Mouse (Mus musculus) intestine, embryonic 16.5 days (tissue): ENCODE results near the gene Gk5. TPM values are rescaled to one million over a fixed set of nuclear protein-coding genes. Genes with fewer than 3 reads are reported as not detected.

Experiments
- ATAC-seq: fragments of 200-750 bp; cut with Nextera tagmentation; 2 replicates; pipeline ENCODE4 v1.8.0; 2017; ENCODE audit warnings: moderate TSS enrichment, moderate library complexity
- H3K27ac ChIP-seq: fragments of 300-500 bp; sonication (generic); 2 replicates; pipeline ENCODE4 v1.5.1; 2014; ENCODE audit warnings: mild to moderate bottlenecking, low read length
- H3K27me3 ChIP-seq: fragments of 300-500 bp; sonication (generic); replicated peaks from 2 replicates; pipeline ENCODE4 v1.6.1; 2014; ENCODE audit warnings: low read length, control low read depth, mixed read lengths; ENCODE audit not compliant: control insufficient read depth, insufficient read depth
- H3K36me3 ChIP-seq: fragments of 300-500 bp; sonication (generic); 2 replicates; pipeline ENCODE4 v1.6.1; 2014; ENCODE audit warnings: low read length, control low read depth; ENCODE audit not compliant: control insufficient read depth, insufficient read depth
- H3K4me1 ChIP-seq: fragments of 300-500 bp; sonication (generic); 2 replicates; pipeline ENCODE4 v1.6.1; 2014; ENCODE audit warnings: low read length, control low read depth, mixed read lengths; ENCODE audit not compliant: control insufficient read depth, insufficient read depth
- H3K4me2 ChIP-seq: fragments of 300-500 bp; sonication (generic); 2 replicates; pipeline ENCODE4 v1.6.1; 2014; ENCODE audit warnings: low read depth, low read length, control low read depth
- H3K4me3 ChIP-seq: fragments of 300-500 bp; sonication (generic); 2 replicates; pipeline ENCODE4 v1.5.1; 2014; ENCODE audit warnings: mild to moderate bottlenecking, low read length
- H3K9ac ChIP-seq: fragments of 300-500 bp; sonication (generic); 2 replicates; pipeline ENCODE4 v1.6.1; 2014; ENCODE audit warnings: low read depth, low read length
- H3K9me3 ChIP-seq: fragments of 300-500 bp; sonication (generic); 2 replicates; pipeline ENCODE4 v1.6.1; 2016; ENCODE audit warnings: low read length, control low read depth; ENCODE audit not compliant: control insufficient read depth
- WGBS: fragments of 180-500 bp; shearing (Covaris S2); extraction: QIAGEN DNeasy Blood & Tissue Kit; methylation state at CpG from one replicate; pipeline ENCODE4 v1.1.7; 2014; 5-methylcytosine and 5-hydroxymethylcytosine counted together
- polyA plus RNA-seq: library from polyadenylated mRNA; unstranded; fragments of >200 nt; fragmentation: Nextera tagmentation; extraction: Ambion mirVana; gene quantifications from 2 replicates; pipeline ENCODE4 v1.2.1, GENCODE M21; 2015

Gene Gk5
- polyA plus RNA-seq, 1 experiment from 2014 or later = 3.2 TPM

GRCm38 (mm10) chr9:96197806-96198205 lies 78.6 kb downstream of the Gk5 start:
- peaks cover 12% of the 10 kb centered on the region for H3K4me1 ChIP-seq
- H3K4me3 ChIP-seq = 0 out of 2 replicates have a peak overlapping the region, but pooled peaks have one; percentile 89
- WGBS = 55% methylated on average over 9 of the region's 9 CpGs
- H3K4me2 ChIP-seq = peak overlapping the region; percentile 72
- no peak overlapping the region for H3K27ac ChIP-seq
- no peaks in the 10 kb centered on the region for H3K9me3 ChIP-seq
- no peak overlapping the region for H3K9ac ChIP-seq
- no peak for ATAC-seq
- no peaks in the 10 kb centered on the region for H3K27me3 ChIP-seq
- no peaks in the 10 kb centered on the region for H3K36me3 ChIP-seq

GRCm38 (mm10) chr9:96203663-96204062 lies 84.5 kb downstream of the Gk5 start:
- no peak overlapping the region for H3K9ac ChIP-seq
- H3K4me3 ChIP-seq = no peak overlapping the region
- no peak overlapping the region for H3K4me2 ChIP-seq
- H3K4me1 ChIP-seq = no peaks in the 10 kb centered on the region
- H3K36me3 ChIP-seq = no peaks in the 10 kb centered on the region
- no peaks in the 10 kb centered on the region for H3K27me3 ChIP-seq
- H3K9me3 ChIP-seq = no peaks in the 10 kb centered on the region
- 88% methylated on average over 3 of the region's 3 CpGs for WGBS
- no peak overlapping the region for H3K27ac ChIP-seq
- no peak for ATAC-seq

- Histone ChIP-seq H3K36me3 (no peaks in the 10 kb centered on the region), H3K27ac (no peak overlapping the region)
Measured at GRCm38 (mm10) chr9:96207428-96207827, 88.3 kb downstream of the Gk5 start.

GRCm38 (mm10) chr9:96213036-96213645 lies 94.0 kb downstream of the Gk5 start:
- H3K9me3 ChIP-seq = no peaks in the 10 kb centered on the region
- no peaks in the 10 kb centered on the region for H3K27me3 ChIP-seq
- H3K4me3 ChIP-seq = no peak overlapping the region
- H3K9ac ChIP-seq = no peak overlapping the region
- H3K36me3 ChIP-seq = no peaks in the 10 kb centered on the region
- ATAC-seq = no peak
- no peaks in the 10 kb centered on the region for H3K4me1 ChIP-seq
- WGBS = 56% methylated on average over 3 of the region's 3 CpGs
- H3K4me2 ChIP-seq = no peak overlapping the region
- no peak overlapping the region for H3K27ac ChIP-seq

More at GRCm38 (mm10) chr9:96207428-96207827, 88.3 kb downstream of the Gk5 start:
- ATAC-seq = no peak
- H3K4me1 ChIP-seq = no peaks in the 10 kb centered on the region
- no peaks in the 10 kb centered on the region for H3K9me3 ChIP-seq
- WGBS = 87% methylated on average over 3 of the region's 3 CpGs
- H3K4me3 ChIP-seq = no peak overlapping the region
- H3K4me2 ChIP-seq = no peak overlapping the region
- no peaks in the 10 kb centered on the region for H3K27me3 ChIP-seq
- H3K9ac ChIP-seq = no peak overlapping the region

- Histone ChIP-seq H3K4me2 (no peak overlapping the region), H3K4me1 (no peaks in the 10 kb centered on the region), H3K9me3 (no peaks in the 10 kb centered on the region), H3K4me3 (no peak overlapping the region), H3K36me3 (no peaks in the 10 kb centered on the region), H3K9ac (no peak overlapping the region), H3K27me3 (no peaks in the 10 kb centered on the region), H3K27ac (no peak overlapping the region)
- WGBS = 89% methylated on average over 2 of the region's 2 CpGs
- no peak for ATAC-seq
Measured at GRCm38 (mm10) chr9:96214171-96214570, 95.0 kb downstream of the Gk5 start.

- WGBS = 89% methylated on average over 1 of the region's 1 CpGs
- H3K27me3 ChIP-seq = no peaks in the 10 kb centered on the region
Measured at GRCm38 (mm10) chr9:96217299-96217698, 98.1 kb downstream of the Gk5 start.

GRCm38 (mm10) chr9:96217799-96218198 lies 98.6 kb downstream of the Gk5 start:
- H3K36me3 ChIP-seq = no peaks in the 10 kb centered on the region
- no peak overlapping the region for H3K9ac ChIP-seq
- no peaks in the 10 kb centered on the region for H3K27me3 ChIP-seq
- H3K4me1 ChIP-seq = no peaks in the 10 kb centered on the region
- no peaks in the 10 kb centered on the region for H3K9me3 ChIP-seq
- H3K4me2 ChIP-seq = no peak overlapping the region
- no peak for ATAC-seq
- H3K4me3 ChIP-seq = no peak overlapping the region
- H3K27ac ChIP-seq = no peak overlapping the region

More at GRCm38 (mm10) chr9:96217299-96217698, 98.1 kb downstream of the Gk5 start:
- no peak overlapping the region for H3K4me3 ChIP-seq
- H3K27ac ChIP-seq = no peak overlapping the region
- no peak overlapping the region for H3K4me2 ChIP-seq
- no peak for ATAC-seq
- H3K9ac ChIP-seq = no peak overlapping the region
- H3K9me3 ChIP-seq = no peaks in the 10 kb centered on the region
- no peaks in the 10 kb centered on the region for H3K36me3 ChIP-seq
- H3K4me1 ChIP-seq = no peaks in the 10 kb centered on the region

- Histone ChIP-seq H3K27ac (no peak overlapping the region), H3K4me3 (no peak overlapping the region), H3K27me3 (no peaks in the 10 kb centered on the region), H3K9me3 (no peaks in the 10 kb centered on the region), H3K36me3 (no peaks in the 10 kb centered on the region), H3K4me1 (no peaks in the 10 kb centered on the region), H3K9ac (no peak overlapping the region), H3K4me2 (no peak overlapping the region)
- no peak for ATAC-seq
- 62% methylated on average over 2 of the region's 2 CpGs for WGBS
Measured at GRCm38 (mm10) chr9:96219114-96219669, 100.0 kb downstream of the Gk5 start.

- Histone ChIP-seq H3K4me1 (no peaks in the 10 kb centered on the region), H3K4me3 (no peak overlapping the region), H3K4me2 (no peak overlapping the region), H3K27me3 (no peaks in the 10 kb centered on the region), H3K36me3 (no peaks in the 10 kb centered on the region), H3K9ac (no peak overlapping the region), H3K27ac (no peak overlapping the region), H3K9me3 (no peaks in the 10 kb centered on the region)
- no peak for ATAC-seq
Measured at GRCm38 (mm10) chr9:96220419-96220818, 101.3 kb downstream of the Gk5 start.

- no peak overlapping the region for H3K4me2 ChIP-seq
- H3K9me3 ChIP-seq = no peaks in the 10 kb centered on the region
- H3K36me3 ChIP-seq = no peaks in the 10 kb centered on the region
- H3K4me3 ChIP-seq = no peak overlapping the region
- ATAC-seq = no peak
- WGBS = 62% methylated on average over 2 of the region's 2 CpGs
- no peak overlapping the region for H3K27ac ChIP-seq
- no peak overlapping the region for H3K9ac ChIP-seq
- no peaks in the 10 kb centered on the region for H3K4me1 ChIP-seq
- no peaks in the 10 kb centered on the region for H3K27me3 ChIP-seq
Measured at GRCm38 (mm10) chr9:96223302-96223701, 104.1 kb downstream of the Gk5 start.
